Mouse (Mus musculus) left cerebral cortex, adult 18-20 months (tissue): ENCODE data around the gene Spc25. TPM values are rescaled to one million over a fixed set of nuclear protein-coding genes. Genes with fewer than 3 reads are reported as not detected.

ENCODE experiments used
- DNase-seq, 2 experiments: peaks; one replicate each; pipeline ENCODE4 v3.0.0; 2021 to 2022; ENCODE audit warnings: low spot score in 2 of 2, mixed read lengths in 1 of 2
- long read RNA-seq, 2 experiments: library from polyadenylated mRNA; stranded (forward); transcript quantifications; one replicate each; pipeline ENCODE4 v2.0.0; 2021
- total RNA-seq, 2 experiments: library from RNA; stranded (reverse); gene quantifications; 2 replicates each; pipeline ENCODE4 v1.2.3; 2021

The Spc25 gene
- total RNA-seq, result under 1 TPM; 0.81 to 0.91 TPM
- long read RNA-seq, experiment 1, partial matches to known transcripts, result 0 of 1 reads
- long read RNA-seq, experiment 1, other reads (novel, unspliced or antisense), result 0 of 1 reads
- long read RNA-seq, experiment 2, partial matches to known transcripts, result 0 of 2 reads
- long read RNA-seq, experiment 2, other reads (novel, unspliced or antisense), result 0 of 2 reads

GRCm38 (mm10) chr2:69205791-69206351 lies at the start of gene Spc25:
Gene Spc25 (minus strand): TSS chr2:69206194.
- peak; percentile 85 to 89 for DNase-seq

GRCm38 (mm10) chr2:69248221-69248755 lies 42.3 kb upstream of the Spc25 start:
- DNase-seq, result no peak

GRCm38 (mm10) chr2:69247081-69247480 lies 41.1 kb upstream of the Spc25 start:
- DNase-seq, result no peak

- no peak for DNase-seq
These were observed 38.9 kb upstream of the Spc25 start for GRCm38 (mm10) chr2:69244924-69245323.

GRCm38 (mm10) chr2:69239315-69239714 lies 33.3 kb upstream of the Spc25 start:
- no peak for DNase-seq

GRCm38 (mm10) chr2:69234976-69235678 lies 29.1 kb upstream of the Spc25 start:
- DNase-seq, result no peak

- no peak for DNase-seq
These were observed 26.1 kb upstream of the Spc25 start for GRCm38 (mm10) chr2:69232101-69232500.

- DNase-seq, result no peak
These were observed 24.1 kb upstream of the Spc25 start for GRCm38 (mm10) chr2:69230137-69230536.

GRCm38 (mm10) chr2:69228635-69229034 lies 22.6 kb upstream of the Spc25 start:
- DNase-seq, result no peak

- DNase-seq, result no peak
These were observed 20.9 kb upstream of the Spc25 start for GRCm38 (mm10) chr2:69226876-69227275.

- DNase-seq, result no peak
These were observed 18.7 kb upstream of the Spc25 start for GRCm38 (mm10) chr2:69224724-69225123.

- no peak for DNase-seq
These were observed 16.8 kb upstream of the Spc25 start for GRCm38 (mm10) chr2:69222815-69223214.

GRCm38 (mm10) chr2:69221868-69222416 lies 15.9 kb upstream of the Spc25 start:
- no peak for DNase-seq

- no peak for DNase-seq
These were observed 9.2 kb upstream of the Spc25 start for GRCm38 (mm10) chr2:69215242-69215641.

- DNase-seq, result no peak
These were observed 6.7 kb upstream of the Spc25 start for GRCm38 (mm10) chr2:69212652-69213051.

GRCm38 (mm10) chr2:69210773-69211172 lies 4.8 kb upstream of the Spc25 start, which contains the start of gene G6pc2:
Gene G6pc2 (plus strand): TSS chr2:69211073.
- DNase-seq, result no peak

GRCm38 (mm10) chr2:69209684-69210083 lies 3.7 kb upstream of the Spc25 start:
- no peak for DNase-seq

- no peak for DNase-seq
These were observed 529 bp upstream of the Spc25 start for GRCm38 (mm10) chr2:69206523-69206922.

GRCm38 (mm10) chr2:69205185-69205584 lies 809 bp downstream of the Spc25 start:
- no peak for DNase-seq

GRCm38 (mm10) chr2:69193555-69193954 lies 12.4 kb downstream of the Spc25 start:
- DNase-seq, result no peak

- DNase-seq, result no peak
These were observed 14.9 kb downstream of the Spc25 start for GRCm38 (mm10) chr2:69191059-69191458.

GRCm38 (mm10) chr2:69189222-69189621 lies 16.8 kb downstream of the Spc25 start:
- no peak for DNase-seq
